Mouse (Mus musculus): ENCODE results near the gene Ccdc51. TPM values are rescaled to one million over a fixed set of nuclear protein-coding genes. Genes with fewer than 3 reads are reported as not detected.

Ccdc51 gene
- polyA plus RNA-seq, 1 experiment from 2014 or later = 10.6 TPM

- H3K36me3 ChIP-seq (ENCODE audit: insufficient read depth) = peaks cover 67% of the 10 kb centered on the region
- H3K4me1 ChIP-seq (ENCODE audit: insufficient read depth) = peaks cover 18% of the 10 kb centered on the region
- DNase-seq (no peak), ATAC-seq (ENCODE audit: insufficient read depth) (no peak)
- WGBS = 92% methylated on average over 5 of the region's 5 CpGs
- no peak overlapping the region for H3K4me3 ChIP-seq (ENCODE audit: low read depth, low read length)
- no peak overlapping the region for H3K27ac ChIP-seq (ENCODE audit: low read depth)
- no peak overlapping the region for H3K9ac ChIP-seq
- no peaks in the 10 kb centered on the region for H3K27me3 ChIP-seq (ENCODE audit: insufficient read depth, low read length)
- no peak overlapping the region for H3K4me2 ChIP-seq
- TF ChIP-seq CTCF (IDR thresholded peaks at IDR 0.05; ENCODE audit: low read depth) = no peak
- no peaks in the 10 kb centered on the region for H3K9me3 ChIP-seq (ENCODE audit: low read depth, low read length)
Observed at GRCm38 (mm10) chr9:109101933-109102445, 19.7 kb downstream of the Ccdc51 start.

GRCm38 (mm10) chr9:109102541-109102940 lies 20.2 kb downstream of the Ccdc51 start:
- no peak overlapping the region for H3K4me2 ChIP-seq
- H3K36me3 ChIP-seq (ENCODE audit: insufficient read depth) = peaks cover 70% of the 10 kb centered on the region
- no peak overlapping the region for H3K27ac ChIP-seq (ENCODE audit: low read depth)
- H3K27me3 ChIP-seq (ENCODE audit: insufficient read depth, low read length) = no peaks in the 10 kb centered on the region
- 86% methylated on average over 3 of the region's 3 CpGs for WGBS
- ATAC-seq (ENCODE audit: insufficient read depth) = no peak
- H3K4me1 ChIP-seq (ENCODE audit: insufficient read depth) = peaks cover 15% of the 10 kb centered on the region
- no peak for DNase-seq
- H3K9ac ChIP-seq = no peak overlapping the region
- TF ChIP-seq CTCF (IDR thresholded peaks at IDR 0.05; ENCODE audit: low read depth) = no peak
- H3K9me3 ChIP-seq (ENCODE audit: low read depth, low read length) = no peaks in the 10 kb centered on the region
- no peak overlapping the region for H3K4me3 ChIP-seq (ENCODE audit: low read depth, low read length)

- no peak overlapping the region for H3K4me3 ChIP-seq (ENCODE audit: low read depth, low read length)
- no peaks in the 10 kb centered on the region for H3K9me3 ChIP-seq (ENCODE audit: low read depth, low read length)
- no peak overlapping the region for H3K27ac ChIP-seq (ENCODE audit: low read depth)
- H3K4me2 ChIP-seq = no peak overlapping the region
- ATAC-seq (ENCODE audit: insufficient read depth) = no peak
- no peak for DNase-seq
- H3K36me3 ChIP-seq (ENCODE audit: insufficient read depth) = peaks cover 77% of the 10 kb centered on the region
- no peaks in the 10 kb centered on the region for H3K27me3 ChIP-seq (ENCODE audit: insufficient read depth, low read length)
- 65% methylated on average over 7 of the region's 7 CpGs for WGBS
- no peak for TF ChIP-seq CTCF (IDR thresholded peaks at IDR 0.05; ENCODE audit: low read depth)
- no peak overlapping the region for H3K9ac ChIP-seq
- H3K4me1 ChIP-seq (ENCODE audit: insufficient read depth) = peaks cover 10% of the 10 kb centered on the region
Observed at GRCm38 (mm10) chr9:109103250-109103649, 21.0 kb downstream of the Ccdc51 start.

GRCm38 (mm10) chr9:109104083-109104482 lies 21.8 kb downstream of the Ccdc51 start:
- WGBS = 85% methylated on average over 9 of the region's 9 CpGs
- H3K36me3 ChIP-seq (ENCODE audit: insufficient read depth) = peaks cover 86% of the 10 kb centered on the region
- ATAC-seq (ENCODE audit: insufficient read depth) = no peak

GRCm38 (mm10) chr9:109105011-109105410 lies 22.7 kb downstream of the Ccdc51 start:
- H3K36me3 ChIP-seq (ENCODE audit: insufficient read depth) = peaks cover 92% of the 10 kb centered on the region

More at GRCm38 (mm10) chr9:109104083-109104482, 21.8 kb downstream of the Ccdc51 start:
- Histone ChIP-seq H3K27me3 (ENCODE audit: insufficient read depth, low read length) (no peaks in the 10 kb centered on the region), H3K4me1 (ENCODE audit: insufficient read depth) (peaks cover 2% of the 10 kb centered on the region), H3K4me2 (no peak overlapping the region), H3K9ac (no peak overlapping the region), H3K9me3 (ENCODE audit: low read depth, low read length) (no peaks in the 10 kb centered on the region), H3K27ac (ENCODE audit: low read depth) (no peak overlapping the region), H3K4me3 (ENCODE audit: low read depth, low read length) (no peak overlapping the region)
- no peak for TF ChIP-seq CTCF (IDR thresholded peaks at IDR 0.05; ENCODE audit: low read depth)
- no peak for DNase-seq

GRCm38 (mm10) chr9:109105648-109106047 lies 23.4 kb downstream of the Ccdc51 start:
- 88% methylated on average over 12 of the region's 12 CpGs for WGBS

More at GRCm38 (mm10) chr9:109105011-109105410, 22.7 kb downstream of the Ccdc51 start:
- ATAC-seq (ENCODE audit: insufficient read depth) (peak; percentile 9; the same call in 1 of the 2 replicates), DNase-seq (peak; percentile 61)
- H3K9me3 ChIP-seq (ENCODE audit: low read depth, low read length) = no peaks in the 10 kb centered on the region
- H3K27me3 ChIP-seq (ENCODE audit: insufficient read depth, low read length) = no peaks in the 10 kb centered on the region
- no peak for TF ChIP-seq CTCF (IDR thresholded peaks at IDR 0.05; ENCODE audit: low read depth)
- H3K4me3 ChIP-seq (ENCODE audit: low read depth, low read length) = no peak overlapping the region
- H3K4me2 ChIP-seq = no peak overlapping the region
- H3K27ac ChIP-seq (ENCODE audit: low read depth) = no peak overlapping the region
- H3K4me1 ChIP-seq (ENCODE audit: insufficient read depth) = no peaks in the 10 kb centered on the region
- no peak overlapping the region for H3K9ac ChIP-seq
- WGBS = 68% methylated on average over 12 of the region's 12 CpGs

GRCm38 (mm10) chr9:109107341-109107740 lies 25.0 kb downstream of the Ccdc51 start:
- Histone ChIP-seq H3K36me3 (ENCODE audit: insufficient read depth) (peaks cover 98% of the 10 kb centered on the region), H3K9me3 (ENCODE audit: low read depth, low read length) (no peaks in the 10 kb centered on the region), H3K4me2 (no peak overlapping the region), H3K4me1 (ENCODE audit: insufficient read depth) (no peaks in the 10 kb centered on the region), H3K27me3 (ENCODE audit: insufficient read depth, low read length) (no peaks in the 10 kb centered on the region), H3K27ac (ENCODE audit: low read depth) (no peak overlapping the region), H3K9ac (no peak overlapping the region), H3K4me3 (ENCODE audit: low read depth, low read length) (no peak overlapping the region)
- DNase-seq (no peak), ATAC-seq (ENCODE audit: insufficient read depth) (no peak)
- no peak for TF ChIP-seq CTCF (IDR thresholded peaks at IDR 0.05; ENCODE audit: low read depth)
- WGBS = 50% methylated on average over 4 of the region's 6 CpGs

More at GRCm38 (mm10) chr9:109105648-109106047, 23.4 kb downstream of the Ccdc51 start:
- no peak for TF ChIP-seq CTCF (IDR thresholded peaks at IDR 0.05; ENCODE audit: low read depth)
- Histone ChIP-seq H3K4me3 (ENCODE audit: low read depth, low read length) (no peak overlapping the region), H3K27ac (ENCODE audit: low read depth) (no peak overlapping the region), H3K27me3 (ENCODE audit: insufficient read depth, low read length) (no peaks in the 10 kb centered on the region), H3K4me1 (ENCODE audit: insufficient read depth) (no peaks in the 10 kb centered on the region), H3K36me3 (ENCODE audit: insufficient read depth) (peaks cover 92% of the 10 kb centered on the region), H3K9me3 (ENCODE audit: low read depth, low read length) (no peaks in the 10 kb centered on the region), H3K9ac (no peak overlapping the region), H3K4me2 (no peak overlapping the region)
- no peak for DNase-seq
- ATAC-seq (ENCODE audit: insufficient read depth) = no peak
